In genomic region chr4:31012006-31012405, GRCm38 (mm10) we compare ENCODE assay signal across 17 mouse cellular contexts.
"Had no signal": no experiment of that assay in that cellular context is flagged by ENCODE, and none has a peak within 500 bp of the region (broad histone marks: within the 10 kb centered on the region; RNA-seq: fewer than 3 reads in every experiment).

No protein-coding gene starts in this region.

- DNase-seq: lung, adult 18-20 months; lung, embryonic 14.5 days; lung, postnatal 14 days; lung, postnatal 36 days; retina, postnatal 1 day; right cerebral cortex, adult 18-20 months; right cerebral cortex, postnatal 25 days; right cerebral cortex, postnatal 4 days; spleen, adult 18-20 months; thymus, adult 18-20 months; thymus, postnatal 14 days; thymus, postnatal 36 days had no signal

- ATAC-seq: midbrain, embryonic 13.5 days; midbrain, embryonic 15.5 days had no signal

- H3K4me1 ChIP-seq: megakaryocyte, embryonic 14.5 days; midbrain, embryonic 13.5 days; midbrain, embryonic 15.5 days; neural tube, embryonic 12.5 days had no signal

- H3K9me3 ChIP-seq: megakaryocyte, embryonic 14.5 days; midbrain, embryonic 13.5 days; midbrain, embryonic 15.5 days; neural tube, embryonic 12.5 days had no signal

- H3K27ac ChIP-seq: macrophage; midbrain, embryonic 13.5 days; midbrain, embryonic 15.5 days; neural tube, embryonic 12.5 days had no signal

- H3K27me3 ChIP-seq: megakaryocyte, embryonic 14.5 days; midbrain, embryonic 13.5 days; midbrain, embryonic 15.5 days; neural tube, embryonic 12.5 days had no signal

- H3K4me3 ChIP-seq: megakaryocyte, embryonic 14.5 days; midbrain, embryonic 13.5 days; midbrain, embryonic 15.5 days; neural tube, embryonic 12.5 days had no signal

- H3K36me3 ChIP-seq: midbrain, embryonic 13.5 days; midbrain, embryonic 15.5 days; neural tube, embryonic 12.5 days had no signal

- H3K9ac ChIP-seq: lung, embryonic 14.5 days; midbrain, embryonic 13.5 days; midbrain, embryonic 15.5 days; neural tube, embryonic 12.5 days had no signal
